8 mouse cellular contexts compared by ENCODE assay signal in the genomic region with DNA sequence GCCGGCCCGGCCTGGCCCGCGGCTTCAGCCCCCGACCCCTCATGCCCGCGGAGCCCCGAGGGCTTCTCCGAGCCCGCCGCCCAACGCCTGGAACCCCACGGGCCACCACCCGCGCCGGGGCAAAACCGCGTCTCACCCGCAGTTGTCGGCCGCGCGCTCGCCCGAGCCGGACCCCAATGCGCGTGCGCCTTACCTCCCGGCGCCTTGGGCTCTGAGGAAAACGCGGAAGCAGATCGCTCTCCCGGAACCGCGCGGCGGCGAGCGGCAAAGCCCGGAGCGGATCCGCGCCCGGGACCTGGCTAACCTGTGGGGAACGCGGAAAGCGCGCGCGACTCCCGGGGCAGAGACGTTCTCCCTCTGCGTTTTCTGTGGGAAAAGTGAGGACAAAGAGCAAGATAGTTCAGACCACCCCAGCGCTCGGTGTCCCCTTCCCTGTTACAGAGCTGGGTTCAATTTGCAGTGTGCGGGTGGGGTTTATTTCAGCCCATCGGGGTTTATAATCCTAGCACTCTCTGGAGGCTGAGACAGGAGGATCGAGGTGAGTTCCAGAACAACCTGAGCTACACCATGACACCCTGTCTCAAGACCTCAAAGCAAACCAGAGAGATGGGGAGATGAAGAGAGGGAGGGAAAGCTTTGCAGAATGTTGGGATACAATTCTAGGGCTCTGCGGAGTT. TPM values are rescaled to one million over a fixed set of nuclear protein-coding genes. Genes with fewer than 3 reads are reported as not detected.
DNase-seq lines count a peak whose midpoint lies in the region; ATAC-seq and TF ChIP-seq lines count a peak whose summit lies in the region.

TSS of gene Kansl3 (minus strand) at position 213 of the 677 bp plus-strand sequence.

- peak within 1 kb of the TSS; percentile 80 for H3K4me2 ChIP-seq in forebrain, embryonic 13.5 days
- H3K4me2 ChIP-seq in neural tube, embryonic 15.5 days, result peak within 1 kb of the TSS; percentile 64

- H3K9ac ChIP-seq in ES-Bruce4 (ENCODE audit: low read depth, poor library complexity, severe bottlenecking), result peak within 1 kb of the TSS; percentile 95
- peak within 1 kb of the TSS; percentile 95 for H3K9ac ChIP-seq in forebrain, embryonic 13.5 days
- H3K9ac ChIP-seq in neural tube, embryonic 15.5 days (replicated peaks), result peak within 1 kb of the TSS; percentile 84

- DNase-seq in heart, postnatal 10 days, result peak; percentile 92 to 96
- DNase-seq in large intestine, adult 2 months (ENCODE audit: low read depth, low spot score), result peak; percentile 75
- DNase-seq in lung, adult 18-20 months, result peak; percentile 83 to 84
- DNase-seq in testis, postnatal 14 days (ENCODE audit: low spot score), result peak; percentile 90

- H3K36me3 ChIP-seq in ES-Bruce4 (ENCODE audit: control insufficient read depth, insufficient read depth, low read length, poor library complexity, severe bottlenecking), result peaks cover 13% of the 10 kb centered on the region
- peaks cover 20% of the 10 kb centered on the region for H3K36me3 ChIP-seq in forebrain, embryonic 13.5 days (ENCODE audit: poor library complexity, severe bottlenecking)
- H3K36me3 ChIP-seq in neural tube, embryonic 15.5 days, result peaks cover 8% of the 10 kb centered on the region

- intact Hi-C loops in heart, postnatal 10 days (cut with DNase I), result loop anchor here (2.0 to 5.0 kb wide), 2 partner anchors 102 to 123 kb away; partner anchors contain the start of gene Cnnm4

- TF ChIP-seq POLR2A in ES-Bruce4 (IDR thresholded peaks at IDR 0.05; ENCODE audit: insufficient read depth, low read length), result no peak

- H3K4me1 ChIP-seq in ES-Bruce4 (ENCODE audit: control insufficient read depth, insufficient read depth, low read length), result no peaks in the 10 kb centered on the region
- H3K4me1 ChIP-seq in forebrain, embryonic 13.5 days, result peaks cover 12% of the 10 kb centered on the region
- H3K4me1 ChIP-seq in neural tube, embryonic 15.5 days, result peaks cover 18% of the 10 kb centered on the region

- H3K4me3 ChIP-seq in ES-Bruce4 (ENCODE audit: low read depth, low read length), result peak within 1 kb of the TSS; percentile 96
- peak within 1 kb of the TSS; percentile 91 for H3K4me3 ChIP-seq in forebrain, embryonic 13.5 days
- H3K4me3 ChIP-seq in neural tube, embryonic 15.5 days (replicated peaks), result peak within 1 kb of the TSS; percentile 80

- ATAC-seq in cerebellum, adult (ENCODE audit: insufficient number of reproducible peaks, low FRiP score, low TSS enrichment), result peak; percentile 89
- ATAC-seq in forebrain, embryonic 13.5 days, result peak; percentile 88
- peak; percentile 85 for ATAC-seq in neural tube, embryonic 15.5 days (ENCODE audit: low FRiP score)

- WGBS in forebrain, embryonic 13.5 days, result 5% methylated on average over 59 of the region's 61 CpGs
- WGBS in large intestine, adult 2 months, result 4% methylated on average over 61 of the region's 61 CpGs
- 4% methylated on average over 58 of the region's 61 CpGs for WGBS in neural tube, embryonic 15.5 days

- H3K27ac ChIP-seq in ES-Bruce4 (ENCODE audit: insufficient read depth, low read length), result no peak within 1 kb of the TSS
- H3K27ac ChIP-seq in forebrain, embryonic 13.5 days, result peak within 1 kb of the TSS; percentile 60
- peak within 1 kb of the TSS; percentile 75 for H3K27ac ChIP-seq in neural tube, embryonic 15.5 days (replicated peaks)

- TF ChIP-seq CTCF in ES-Bruce4 (IDR thresholded peaks at IDR 0.05; ENCODE audit: low read depth, low read length), result no peak

- peak; percentile 40; the same call in 1 of the 2 replicates for TF ChIP-seq EP300 in ES-Bruce4 (IDR thresholded peaks at IDR 0.05; ENCODE audit: insufficient read depth, low read depth, low read length)

- H3K27me3 ChIP-seq in ES-Bruce4 (ENCODE audit: control insufficient read depth, insufficient read depth, low read length, poor library complexity, severe bottlenecking), result no peaks in the 10 kb centered on the region
- H3K27me3 ChIP-seq in forebrain, embryonic 13.5 days, result no peaks in the 10 kb centered on the region
- no peaks in the 10 kb centered on the region for H3K27me3 ChIP-seq in neural tube, embryonic 15.5 days (replicated peaks)

- no peaks in the 10 kb centered on the region for H3K9me3 ChIP-seq in ES-Bruce4 (replicated peaks; ENCODE audit: control insufficient read depth, insufficient read depth, low read length, poor library complexity, severe bottlenecking)
- no peaks in the 10 kb centered on the region for H3K9me3 ChIP-seq in forebrain, embryonic 13.5 days (replicated peaks)
- H3K9me3 ChIP-seq in neural tube, embryonic 15.5 days (replicated peaks), result no peaks in the 10 kb centered on the region

RNA-seq across cellular contexts. Expression of gene Kansl3, which starts in this region (rescaled TPM):
- polyA plus RNA-seq in ES-Bruce4 (2011; ENCODE audit: insufficient read depth, insufficient read length, low read depth, missing spikeins), result 48.2 and 48.4 TPM in 2 replicates
- polyA plus RNA-seq in forebrain, embryonic 13.5 days (2015; fragmentation: Nextera tagmentation; extraction: Ambion mirVana), result 34.2 and 39.0 TPM in 2 replicates
- 10 to 100 TPM; 63.2 to 66.8 TPM for total RNA-seq in heart, postnatal 10 days (2021)
- polyA plus RNA-seq in large intestine, adult 2 months (2012; rRNA removed), result 24.1 and 48.4 TPM in 2 replicates
- polyA plus RNA-seq in neural tube, embryonic 15.5 days (2015; fragmentation: Nextera tagmentation; extraction: Ambion mirVana), result 36.0 and 36.7 TPM in 2 replicates
